Mouse (Mus musculus): ENCODE measurements around the gene Lrp1. TPM values are rescaled to one million over a fixed set of nuclear protein-coding genes. Genes with fewer than 3 reads are reported as not detected.
A peak's percentile ranks its signal among the peaks of the same experiment; 100 is the strongest.

The Lrp1 gene
- polyA plus RNA-seq, 1 experiment from 2014 or later: 54.9 TPM

- under 1% methylated on average over 26 of the region's 26 CpGs for WGBS
- peaks cover 79% of the 10 kb centered on the region for H3K4me1 ChIP-seq
- peak; percentile 80 for DNase-seq (ENCODE audit: low spot score)
These were observed 94.3 kb downstream of the Lrp1 start for GRCm38 (mm10) chr10:127526681-127527080.

DNA sequence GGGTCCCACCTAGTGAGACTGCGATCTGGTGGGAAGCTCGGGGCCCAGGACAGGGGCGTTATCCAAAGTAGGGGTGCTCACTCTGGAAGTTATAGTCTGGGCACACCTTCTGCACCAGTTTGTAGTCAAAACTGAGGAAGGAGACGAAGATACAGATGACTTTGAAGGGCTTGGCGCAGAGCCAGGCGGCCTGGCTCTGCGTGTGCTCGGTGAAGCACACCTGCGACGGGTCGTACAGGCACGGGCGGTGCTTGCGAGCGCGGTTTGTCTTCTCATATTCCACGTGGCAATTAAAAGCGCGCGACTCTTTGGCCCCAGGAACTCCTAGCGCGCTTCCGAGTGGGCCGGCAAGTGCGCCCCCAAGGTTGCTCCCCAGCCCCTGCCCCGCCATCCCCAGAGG is 94.9 kb downstream of the Lrp1 start:
- no peak for DNase-seq (ENCODE audit: low spot score)
- Histone ChIP-seq H3K27me3 (ENCODE audit: low read depth, poor library complexity, severe bottlenecking) (peaks cover 85% of the 10 kb centered on the region), H3K9me3 (replicated peaks) (no peaks in the 10 kb centered on the region), H3K36me3 (no peaks in the 10 kb centered on the region), H3K27ac (replicated peaks) (peak overlapping the region; percentile 61; the same call in 1 of the 2 replicates), H3K4me3 (peak overlapping the region; percentile 44), H3K4me1 (peaks cover 79% of the 10 kb centered on the region)
- WGBS: 2% methylated on average over 26 of the region's 26 CpGs

More at GRCm38 (mm10) chr10:127526681-127527080, 94.3 kb downstream of the Lrp1 start:
- peak overlapping the region; percentile 44 for H3K4me3 ChIP-seq
- peaks cover 91% of the 10 kb centered on the region for H3K27me3 ChIP-seq (ENCODE audit: low read depth, poor library complexity, severe bottlenecking)
- peak overlapping the region; percentile 61 for H3K27ac ChIP-seq (replicated peaks)
- no peaks in the 10 kb centered on the region for H3K9me3 ChIP-seq (replicated peaks)
- no peaks in the 10 kb centered on the region for H3K36me3 ChIP-seq

- DNase-seq (ENCODE audit: low spot score): no peak
- Histone ChIP-seq H3K9me3 (replicated peaks) (peaks cover 6% of the 10 kb centered on the region; the same call in 1 of the 2 replicates), H3K36me3 (peaks cover 12% of the 10 kb centered on the region), H3K4me3 (peak overlapping the region; percentile 23), H3K4me1 (peaks cover 79% of the 10 kb centered on the region), H3K27ac (replicated peaks) (0 out of 2 replicates have a peak overlapping the region, but pooled peaks have one; percentile 23), H3K27me3 (ENCODE audit: low read depth, poor library complexity, severe bottlenecking) (peaks cover 83% of the 10 kb centered on the region)
- WGBS: under 1% methylated on average over 22 of the region's 23 CpGs
These were observed 96.2 kb downstream of the Lrp1 start for GRCm38 (mm10) chr10:127524646-127525255.

DNA sequence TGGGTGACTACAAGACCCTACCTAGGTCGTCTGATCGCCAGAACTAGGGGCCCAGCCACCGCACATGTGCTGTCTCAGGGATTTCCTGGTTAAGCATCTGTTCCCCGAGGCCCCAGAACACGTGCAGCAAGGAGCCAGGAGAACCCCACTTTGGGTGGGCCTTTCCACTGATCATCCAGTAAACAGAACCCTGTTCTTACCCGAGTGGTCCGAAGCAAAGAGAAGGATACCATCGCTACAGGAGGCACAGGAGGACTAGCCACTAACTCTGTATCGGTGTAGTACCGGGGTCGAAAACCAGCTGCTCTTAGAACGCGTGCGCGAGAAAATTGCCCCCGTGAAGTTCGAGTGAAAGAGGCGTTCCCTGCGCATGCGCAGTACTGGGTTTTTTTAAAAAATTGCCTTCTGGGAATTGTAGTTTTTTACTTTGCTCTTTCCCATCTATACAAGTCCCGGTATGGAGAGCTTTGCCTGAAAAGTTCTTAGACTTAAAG is 98.8 kb downstream of the Lrp1 start, which contains the start of gene Shmt2:
Shmt2 (minus strand) TSS at position 357 of the 494 bp plus-strand sequence.
- H3K4me3 ChIP-seq: peak within 1 kb of the TSS; percentile 69
- DNase-seq (ENCODE audit: low spot score): peak; percentile 89
- H3K27ac ChIP-seq (replicated peaks): peak within 1 kb of the TSS; percentile 83
- H3K36me3 ChIP-seq: peaks cover 38% of the 10 kb centered on the region
- H3K9me3 ChIP-seq (replicated peaks): peaks cover 15% of the 10 kb centered on the region; the same call in 1 of the 2 replicates
- peaks cover 70% of the 10 kb centered on the region for H3K4me1 ChIP-seq
- under 1% methylated on average over 21 of the region's 21 CpGs for WGBS
- H3K27me3 ChIP-seq (ENCODE audit: low read depth, poor library complexity, severe bottlenecking): peaks cover 83% of the 10 kb centered on the region

DNA sequence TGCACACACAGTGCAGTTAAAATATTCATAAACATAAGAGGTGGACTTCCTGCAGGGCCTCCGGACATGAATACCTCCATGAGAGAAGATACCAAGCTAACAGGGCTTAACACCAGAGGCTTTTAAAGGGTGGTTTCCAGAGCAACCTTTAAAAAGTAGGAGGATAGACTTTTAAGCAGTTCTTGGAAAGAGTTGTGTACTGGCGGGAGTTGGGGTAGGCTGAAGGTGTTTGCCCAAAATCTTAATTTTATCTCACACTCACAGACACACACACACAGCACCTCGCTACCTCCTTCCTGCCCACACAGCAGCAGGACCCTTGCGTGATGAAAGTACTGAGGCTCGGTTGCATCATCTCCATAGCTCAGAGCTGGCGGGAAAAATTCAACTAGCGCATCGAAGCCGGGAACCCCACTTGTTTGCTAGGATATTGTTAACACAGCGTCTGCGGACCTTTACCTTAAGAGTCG is 99.3 kb downstream of the Lrp1 start:
- H3K4me1 ChIP-seq: peaks cover 70% of the 10 kb centered on the region
- peaks cover 15% of the 10 kb centered on the region; the same call in 1 of the 2 replicates for H3K9me3 ChIP-seq (replicated peaks)
- H3K36me3 ChIP-seq: peaks cover 41% of the 10 kb centered on the region
- peak overlapping the region; percentile 83 for H3K27ac ChIP-seq (replicated peaks)
- H3K4me3 ChIP-seq: peak overlapping the region; percentile 69
- peaks cover 83% of the 10 kb centered on the region for H3K27me3 ChIP-seq (ENCODE audit: low read depth, poor library complexity, severe bottlenecking)
- no peak for DNase-seq (ENCODE audit: low spot score)
- WGBS: 14% methylated on average over 12 of the region's 12 CpGs

DNA sequence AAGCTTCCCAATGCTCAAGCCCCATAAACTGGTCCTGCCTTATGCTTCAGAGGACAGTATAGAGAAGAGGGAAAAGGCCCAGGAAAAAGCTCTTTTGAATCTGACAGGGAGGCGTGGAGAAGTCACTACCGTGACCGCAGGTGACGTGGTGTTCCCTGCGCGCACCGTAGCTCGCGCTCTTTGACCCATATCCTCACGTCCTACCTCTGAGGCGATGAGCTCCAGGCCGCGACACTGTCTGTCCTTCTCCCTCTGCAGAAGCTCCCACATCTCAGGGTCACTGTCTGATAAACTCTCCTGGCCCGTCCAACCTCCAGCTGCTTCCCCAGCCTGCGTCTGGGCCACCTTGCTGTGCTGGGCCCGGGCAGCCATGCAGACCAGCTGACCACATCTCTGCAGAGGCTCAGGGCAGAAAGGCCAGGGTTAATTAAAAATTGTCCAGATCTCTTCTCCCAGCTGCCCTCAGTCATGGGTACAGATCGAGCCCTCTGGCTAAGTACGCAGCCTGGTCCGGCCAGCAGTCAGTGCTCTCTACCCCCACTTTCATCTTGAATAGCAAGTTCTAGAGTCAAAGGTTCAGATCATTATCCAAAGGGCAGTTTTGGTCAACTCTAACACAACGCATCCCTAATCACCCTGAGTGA is 100.1 kb downstream of the Lrp1 start:
- H3K4me1 ChIP-seq: peaks cover 70% of the 10 kb centered on the region

GRCm38 (mm10) chr10:127519903-127520713 is 100.8 kb downstream of the Lrp1 start:
- DNase-seq (ENCODE audit: low spot score): no peak
- H3K27ac ChIP-seq (replicated peaks): peak overlapping the region; percentile 17; the same call in 1 of the 2 replicates
- peaks cover 15% of the 10 kb centered on the region; the same call in 1 of the 2 replicates for H3K9me3 ChIP-seq (replicated peaks)
- peaks cover 70% of the 10 kb centered on the region for H3K4me1 ChIP-seq
- H3K4me3 ChIP-seq: no peak overlapping the region; the same call in 1 of the 2 replicates
- H3K36me3 ChIP-seq: peaks cover 41% of the 10 kb centered on the region
- peaks cover 83% of the 10 kb centered on the region for H3K27me3 ChIP-seq (ENCODE audit: low read depth, poor library complexity, severe bottlenecking)
- WGBS: 93% methylated on average over 37 of the region's 37 CpGs

More for the DNA sequence above, 100.1 kb downstream of the Lrp1 start:
- Histone ChIP-seq H3K27ac (replicated peaks) (0 out of 2 replicates have a peak overlapping the region, but pooled peaks have one; percentile 17), H3K27me3 (ENCODE audit: low read depth, poor library complexity, severe bottlenecking) (peaks cover 83% of the 10 kb centered on the region), H3K4me3 (peak overlapping the region; percentile 69), H3K9me3 (replicated peaks) (peaks cover 15% of the 10 kb centered on the region; the same call in 1 of the 2 replicates), H3K36me3 (peaks cover 41% of the 10 kb centered on the region)
- WGBS: 82% methylated on average over 20 of the region's 20 CpGs
- no peak for DNase-seq (ENCODE audit: low spot score)

- peaks cover 41% of the 10 kb centered on the region for H3K36me3 ChIP-seq
- peaks cover 83% of the 10 kb centered on the region for H3K27me3 ChIP-seq (ENCODE audit: low read depth, poor library complexity, severe bottlenecking)
- H3K4me3 ChIP-seq: no peak overlapping the region
- peaks cover 15% of the 10 kb centered on the region; the same call in 1 of the 2 replicates for H3K9me3 ChIP-seq (replicated peaks)
- no peak for DNase-seq (ENCODE audit: low spot score)
- H3K4me1 ChIP-seq: peaks cover 70% of the 10 kb centered on the region
- 92% methylated on average over 25 of the region's 26 CpGs for WGBS
- no peak overlapping the region for H3K27ac ChIP-seq (replicated peaks)
These were observed 101.8 kb downstream of the Lrp1 start for GRCm38 (mm10) chr10:127519041-127519701.

- H3K4me1 ChIP-seq: peaks cover 82% of the 10 kb centered on the region
- peaks cover 83% of the 10 kb centered on the region for H3K27me3 ChIP-seq (ENCODE audit: low read depth, poor library complexity, severe bottlenecking)
- H3K27ac ChIP-seq (replicated peaks): no peak overlapping the region
- peaks cover 41% of the 10 kb centered on the region for H3K36me3 ChIP-seq
- 91% methylated on average over 22 of the region's 22 CpGs for WGBS
- no peak overlapping the region for H3K4me3 ChIP-seq
- H3K9me3 ChIP-seq (replicated peaks): peaks cover 15% of the 10 kb centered on the region; the same call in 1 of the 2 replicates
- DNase-seq (ENCODE audit: low spot score): no peak
These were observed 103.0 kb downstream of the Lrp1 start for GRCm38 (mm10) chr10:127517941-127518340.

DNA sequence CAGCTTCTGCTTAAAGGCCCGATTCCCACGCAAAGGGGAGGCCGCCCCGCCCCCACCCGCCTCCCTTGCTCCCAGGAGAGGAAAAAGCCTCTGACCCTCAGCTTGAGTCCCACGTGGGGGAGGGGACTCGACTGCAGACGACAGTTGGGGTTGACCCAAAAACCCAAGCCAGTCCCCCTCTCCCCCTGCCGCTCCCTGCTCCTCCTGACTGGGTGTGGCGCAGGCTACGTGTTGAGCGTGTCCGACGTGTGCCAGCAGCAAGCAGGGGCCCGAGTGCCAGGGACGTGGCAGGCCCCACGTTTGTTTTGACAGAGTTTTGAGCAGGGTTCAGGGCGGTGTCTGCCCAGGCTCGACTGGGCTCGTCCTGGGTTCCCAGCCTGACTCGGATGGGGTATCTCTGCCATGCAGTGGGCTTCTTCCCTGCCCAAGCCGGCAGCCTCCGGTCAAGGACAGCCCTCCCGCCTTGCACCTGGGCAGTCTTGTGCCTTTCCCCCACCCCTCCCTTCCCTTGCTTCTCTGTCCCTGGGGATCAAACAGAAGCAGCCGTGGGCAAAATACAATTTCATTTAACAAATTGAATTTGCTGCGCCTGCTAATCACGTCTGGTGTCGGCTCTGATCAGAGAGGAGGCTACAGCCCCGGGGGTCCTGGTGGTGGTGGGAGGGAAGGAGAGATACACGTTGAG is 104.2 kb downstream of the Lrp1 start:
- peak overlapping the region; percentile 75 for H3K27ac ChIP-seq (replicated peaks)
- WGBS: 6% methylated on average over 30 of the region's 30 CpGs
- peaks cover 90% of the 10 kb centered on the region for H3K4me1 ChIP-seq
- peak overlapping the region; percentile 44 for H3K4me3 ChIP-seq
- H3K9me3 ChIP-seq (replicated peaks): peaks cover 15% of the 10 kb centered on the region; the same call in 1 of the 2 replicates
- H3K27me3 ChIP-seq (ENCODE audit: low read depth, poor library complexity, severe bottlenecking): peaks cover 92% of the 10 kb centered on the region
- H3K36me3 ChIP-seq: peaks cover 41% of the 10 kb centered on the region
- peak; percentile 66 for DNase-seq (ENCODE audit: low spot score)

GRCm38 (mm10) chr10:127515983-127516459 is 104.9 kb downstream of the Lrp1 start:
- 10% methylated on average over 8 of the region's 8 CpGs for WGBS
- peak overlapping the region; percentile 75; the same call in 1 of the 2 replicates for H3K27ac ChIP-seq (replicated peaks)
- H3K4me3 ChIP-seq: peak overlapping the region; percentile 44
- H3K36me3 ChIP-seq: peaks cover 41% of the 10 kb centered on the region
- H3K9me3 ChIP-seq (replicated peaks): peaks cover 15% of the 10 kb centered on the region; the same call in 1 of the 2 replicates
- peaks cover 99% of the 10 kb centered on the region for H3K27me3 ChIP-seq (ENCODE audit: low read depth, poor library complexity, severe bottlenecking)
- peaks cover 90% of the 10 kb centered on the region for H3K4me1 ChIP-seq
- DNase-seq (ENCODE audit: low spot score): peak; percentile 33
